Mouse (Mus musculus) heart, postnatal 14 days (tissue): ENCODE measurements around the gene Camkk2. TPM values are rescaled to one million over a fixed set of nuclear protein-coding genes. Genes with fewer than 3 reads are reported as not detected.

Experiments
- DNase-seq, 2 experiments: peaks; one replicate each; pipeline ENCODE4 v3.0.0; 2021 to 2022
- intact Hi-C: fragments of 180-260 bp; cut with DNase I; formaldehyde crosslinking; loops from one replicate; pipeline ENCODE4 v1.15.1; 2025
- total RNA-seq, 2 experiments: library from RNA; stranded (reverse); gene quantifications; 2 replicates each; pipeline ENCODE4 v1.2.3; 2021

Camkk2 gene
- total RNA-seq, 2 experiments from 2014 or later: 11.4 to 11.7 TPM

DNA sequence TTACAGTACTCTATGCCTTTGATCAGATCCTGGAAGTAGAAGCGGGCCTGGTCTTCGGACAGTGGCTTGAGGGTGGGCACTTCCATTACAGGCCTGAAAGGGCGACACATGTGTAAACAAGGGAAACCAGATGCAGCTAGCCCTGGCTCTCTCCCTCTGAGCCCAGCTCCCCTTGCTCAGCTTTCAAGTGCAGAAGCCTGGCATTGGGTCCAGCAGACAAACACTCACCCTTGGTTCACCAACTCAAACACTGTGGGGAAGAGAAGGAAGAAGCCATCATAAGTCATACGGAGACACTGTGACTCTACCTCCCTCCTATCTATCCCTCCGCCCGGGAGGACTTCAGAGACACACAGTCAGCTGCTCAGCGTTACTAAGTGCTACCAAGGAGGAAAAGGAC is 31.3 kb downstream of the Camkk2 start:
- no peak for DNase-seq
- intact Hi-C loops: no loop called here

DNA sequence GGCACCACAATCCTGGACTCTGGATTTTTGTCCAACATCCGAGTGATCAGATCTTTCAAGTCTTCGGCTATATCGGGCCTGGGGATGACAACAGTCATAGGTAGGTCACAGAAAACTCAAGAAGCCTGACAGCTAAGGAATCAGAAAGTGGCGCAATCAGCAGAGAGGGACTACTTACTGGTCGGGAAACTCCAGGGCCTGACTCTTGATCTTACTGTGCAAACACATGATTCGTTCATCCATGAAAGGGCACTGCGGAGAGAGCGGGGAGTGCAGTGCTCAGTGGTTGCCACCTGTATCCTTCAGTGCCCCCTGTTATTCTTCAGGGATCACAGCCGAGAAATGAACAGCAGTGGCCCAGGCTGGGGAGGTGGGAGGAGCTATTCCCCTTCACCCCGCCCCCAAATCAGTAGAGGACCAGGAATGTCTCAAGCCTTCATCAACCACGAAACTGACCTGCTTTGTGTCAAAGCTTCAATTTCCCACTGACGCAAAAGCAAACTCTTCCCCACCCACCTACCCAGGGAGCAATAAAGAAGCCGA is 35.3 kb downstream of the Camkk2 start:
- no peak for DNase-seq
- intact Hi-C loops: no loop called here

DNA sequence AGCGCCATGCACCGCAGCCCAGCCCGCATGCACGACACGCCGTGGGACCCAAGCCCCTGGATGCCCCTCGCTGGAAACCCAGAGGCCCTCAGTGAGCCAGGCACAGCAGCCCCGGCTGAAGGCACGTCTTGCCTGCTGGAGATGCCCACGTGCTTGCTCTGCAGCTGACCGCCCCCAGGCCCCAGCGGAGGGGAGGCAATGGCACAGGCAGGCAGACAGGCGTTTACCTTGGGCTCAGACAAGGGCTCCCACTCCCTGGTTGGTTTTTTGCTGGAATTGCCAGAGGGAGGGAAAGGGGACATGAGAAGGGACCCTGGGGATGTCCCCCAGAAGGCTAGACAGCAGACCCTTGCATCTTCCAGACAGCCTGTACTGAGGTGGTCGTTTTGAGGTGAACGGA is 42.4 kb downstream of the Camkk2 start:
- no peak for DNase-seq
- intact Hi-C loops: no loop called here

DNA sequence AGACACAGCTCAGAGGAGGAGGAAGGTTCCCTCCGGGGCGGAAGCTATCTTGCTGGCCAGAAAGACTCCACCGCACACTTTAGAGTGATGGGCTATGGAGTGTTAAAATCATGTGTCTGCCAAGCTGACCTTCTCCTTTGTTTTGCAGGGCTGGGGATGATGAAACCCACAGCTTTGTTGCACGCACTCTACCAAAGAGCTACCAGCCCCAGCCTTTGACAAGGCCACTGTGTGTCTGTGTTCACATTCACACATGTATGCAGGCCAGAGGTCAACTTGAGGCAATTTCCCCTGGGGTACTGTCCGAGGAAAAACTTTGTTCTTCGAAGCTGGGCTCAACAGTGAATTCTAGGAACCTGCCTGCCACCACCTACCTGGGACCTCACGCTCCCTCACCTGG is 43.4 kb downstream of the Camkk2 start:
- intact Hi-C loops: no loop called here

DNA sequence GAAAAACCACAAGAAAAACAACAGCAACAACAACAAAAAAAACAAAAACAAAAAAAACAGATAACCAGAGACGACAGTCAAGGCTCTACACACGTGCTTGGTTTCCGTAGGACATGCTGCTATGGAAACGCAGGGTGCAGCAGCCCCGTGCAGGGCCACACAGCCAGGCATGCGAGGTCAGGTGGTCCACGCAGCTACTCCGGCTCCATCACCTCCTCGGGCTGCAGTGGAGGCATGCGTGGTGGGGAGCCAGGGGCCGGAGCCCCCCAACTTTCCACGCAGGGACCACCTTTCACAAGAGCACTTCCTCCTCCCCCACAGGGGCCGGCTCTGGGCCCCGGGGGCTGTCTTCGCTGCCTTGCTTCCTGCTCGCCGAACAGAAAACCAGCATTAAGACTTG is 45.3 kb downstream of the Camkk2 start:
- intact Hi-C loops: no loop called here
- no peak for DNase-seq

More for the DNA sequence above, 43.4 kb downstream of the Camkk2 start:
- no peak for DNase-seq

DNA sequence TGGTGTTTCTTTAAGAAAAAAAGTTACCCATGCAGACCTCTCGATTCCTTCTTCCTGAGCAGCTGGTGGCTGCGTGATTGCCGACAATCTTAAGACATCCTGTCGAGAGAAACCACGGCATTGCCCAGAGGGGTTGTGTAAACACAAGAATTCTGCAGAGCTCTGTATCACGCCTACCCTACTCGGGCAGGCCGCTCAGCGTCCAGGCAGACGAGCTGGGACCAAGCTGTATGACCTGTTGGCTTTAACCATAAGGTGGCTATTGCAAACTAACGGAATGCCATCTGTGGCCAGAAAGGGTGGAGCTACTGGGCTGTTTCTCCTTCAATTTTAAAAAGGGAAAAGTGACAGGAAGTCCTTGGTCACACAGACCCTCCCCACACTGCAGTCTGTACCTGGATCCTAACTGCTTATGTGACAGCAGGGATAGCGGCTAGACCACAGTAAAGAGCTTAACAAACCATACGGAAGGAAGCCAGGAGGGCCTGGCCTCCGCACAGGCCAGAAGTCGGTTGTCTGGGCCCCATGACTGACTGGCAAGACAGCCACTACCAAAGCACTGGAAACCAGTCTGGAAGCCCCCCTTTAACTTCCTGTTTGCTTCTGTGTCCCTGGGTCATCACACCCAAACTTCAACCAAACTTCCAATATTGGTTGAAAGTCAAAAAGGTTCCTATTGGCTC is 47.1 kb downstream of the Camkk2 start:
- DNase-seq: peak; percentile 24 to 48
- intact Hi-C loops: no loop called here

DNA sequence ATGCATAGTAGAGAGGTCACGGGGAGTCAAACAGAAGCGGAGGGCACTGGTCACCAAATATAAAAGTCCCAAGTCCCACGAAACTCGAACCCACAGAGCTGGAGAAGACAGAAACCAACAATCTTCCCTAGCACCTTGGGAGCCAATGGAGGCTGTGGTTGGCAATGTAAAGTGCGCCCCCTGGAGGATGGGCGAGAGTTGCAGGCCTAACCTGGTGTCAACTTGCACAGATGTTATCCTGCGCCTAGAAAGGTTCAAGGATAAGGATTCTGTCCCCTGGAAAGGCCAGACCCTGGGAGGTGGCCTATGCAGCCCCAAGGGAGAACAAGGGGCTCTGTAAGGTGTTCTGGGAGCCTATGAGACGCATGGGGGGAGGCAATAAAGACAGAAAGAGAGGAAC is 47.9 kb downstream of the Camkk2 start:
- intact Hi-C loops: no loop called here
- DNase-seq: peak; percentile 70 to 78

DNA sequence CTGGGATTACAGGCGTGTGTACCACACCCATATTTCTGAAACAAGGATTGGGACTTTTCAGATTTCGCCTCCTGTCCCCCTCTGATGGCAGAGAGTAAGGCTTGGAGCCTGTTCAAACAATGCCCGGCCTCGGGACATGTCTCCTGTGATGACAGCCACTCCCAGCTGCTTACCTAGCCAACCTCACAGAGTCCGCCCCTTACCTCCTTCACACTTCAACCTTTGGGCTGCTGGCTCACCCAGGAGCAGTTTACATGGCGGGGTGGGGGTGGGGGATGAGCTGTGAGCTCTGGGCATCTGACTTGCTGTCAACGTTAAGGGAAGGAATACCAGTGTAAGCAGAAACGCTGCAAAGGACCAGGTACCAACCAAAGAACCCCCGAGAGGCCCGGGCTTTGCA is 48.4 kb downstream of the Camkk2 start:
- no peak for DNase-seq
- intact Hi-C loops: no loop called here

DNA sequence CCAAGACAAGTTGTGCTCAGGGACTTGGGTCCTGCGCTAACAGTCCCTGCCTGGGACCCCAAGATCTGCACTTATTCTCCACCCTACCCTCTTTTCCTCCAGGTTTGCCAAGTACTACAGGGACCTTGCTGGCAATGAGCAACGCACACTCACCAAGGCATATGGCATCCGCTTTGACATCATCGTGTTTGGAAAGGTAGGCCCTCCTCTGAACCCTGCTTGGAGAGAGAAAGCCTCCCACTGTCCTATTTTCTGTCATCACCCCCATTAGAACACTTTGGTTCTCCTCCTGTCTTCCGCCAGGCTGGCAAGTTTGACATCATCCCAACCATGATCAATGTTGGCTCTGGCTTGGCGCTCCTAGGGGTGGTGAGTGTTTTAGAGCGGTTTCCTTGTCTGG is 52.1 kb downstream of the Camkk2 start:
- DNase-seq: no peak
- intact Hi-C loops: loop anchor here (5.0 kb wide), 1 partner anchor 305 kb away; the partner anchor contains the start of gene Anapc7

DNA sequence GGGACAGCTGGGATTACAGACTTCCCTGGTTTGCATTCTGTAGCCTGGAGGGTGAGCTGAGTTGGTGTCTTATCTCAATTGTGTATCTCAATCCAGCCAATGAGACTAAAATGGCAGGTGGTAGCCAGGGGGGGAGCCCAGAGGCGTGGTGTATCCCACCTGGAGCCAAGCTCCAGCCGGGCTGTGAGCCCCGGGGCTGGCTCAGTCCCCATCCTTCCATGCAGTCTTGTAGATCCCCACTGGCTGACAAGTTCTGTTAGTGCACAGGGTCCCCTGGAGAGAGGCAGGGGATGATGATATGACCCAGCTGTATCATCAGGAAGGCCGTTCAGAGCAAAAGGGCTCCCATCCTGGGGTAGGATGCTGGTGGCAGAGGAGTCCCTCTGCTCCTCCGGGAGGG is 52.6 kb downstream of the Camkk2 start:
- intact Hi-C loops: loop anchor here (5.0 kb wide), 1 partner anchor 304 kb away; the partner anchor contains the start of gene Anapc7
- no peak for DNase-seq

DNA sequence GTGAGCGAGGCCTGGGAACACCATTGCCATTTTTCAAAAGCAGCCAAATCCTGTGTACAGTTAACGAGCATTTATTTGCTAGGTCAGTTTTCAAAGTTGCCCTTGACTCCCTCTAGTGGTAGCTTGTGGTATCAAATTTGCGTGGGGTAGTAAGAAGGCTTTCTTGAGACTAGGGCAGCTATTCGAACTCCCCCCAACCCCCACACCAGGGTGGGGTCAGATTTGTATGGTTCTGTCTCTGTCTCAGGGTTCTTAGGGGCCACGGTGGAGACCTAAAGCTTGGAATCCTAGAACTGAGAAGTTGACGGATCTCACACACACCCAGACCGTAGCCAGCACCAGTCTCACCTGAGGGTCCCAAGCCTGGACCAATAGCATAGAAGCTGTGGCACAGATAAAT is 53.1 kb downstream of the Camkk2 start:
- peak; percentile 57 to 82 for DNase-seq
- intact Hi-C loops: loop anchor here (5.0 kb wide), 1 partner anchor 304 kb away; the partner anchor contains the start of gene Anapc7

DNA sequence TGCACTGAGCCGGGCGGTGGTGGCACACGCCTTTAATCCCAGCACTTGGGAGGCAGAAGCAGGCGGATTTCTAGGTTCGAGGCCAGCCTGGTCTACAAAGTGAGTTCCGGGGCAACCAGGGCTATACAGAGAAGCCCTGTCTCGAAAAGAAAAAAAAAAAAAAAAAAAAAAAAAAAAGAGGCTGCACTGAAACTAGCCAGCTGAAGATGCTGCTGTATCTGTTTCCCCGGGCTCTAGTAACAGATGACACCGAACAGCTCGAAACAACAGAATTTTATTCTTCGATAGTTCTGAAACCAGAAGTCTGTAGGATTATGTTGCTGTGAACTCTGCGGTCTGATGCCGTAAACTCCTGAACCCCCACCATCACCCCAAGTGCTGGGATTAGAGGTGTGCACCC is 53.8 kb downstream of the Camkk2 start:
- no peak for DNase-seq
- intact Hi-C loops: loop anchor here (5.0 kb wide), 1 partner anchor 303 kb away; the partner anchor contains the start of gene Anapc7

DNA sequence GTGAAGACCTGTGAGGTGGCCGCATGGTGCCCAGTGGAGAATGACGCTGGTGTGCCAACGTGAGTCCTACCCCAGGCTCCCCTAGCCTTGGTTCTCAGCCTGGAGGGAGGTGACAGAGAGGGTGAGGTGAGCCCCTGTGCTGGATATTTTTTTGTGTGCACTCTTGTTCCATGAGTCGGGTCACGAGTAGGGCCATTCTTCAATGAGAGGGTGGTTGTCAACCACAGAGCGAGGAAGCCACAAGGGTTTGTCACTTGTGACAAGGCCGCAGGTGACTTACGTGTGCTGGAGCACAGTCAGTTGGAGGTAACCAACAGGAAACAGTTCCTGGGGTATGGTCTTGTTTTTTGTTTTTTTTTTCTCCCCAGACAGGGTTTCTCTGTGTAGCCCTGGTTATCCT is 60.0 kb downstream of the Camkk2 start:
- intact Hi-C loops: no loop called here

DNA sequence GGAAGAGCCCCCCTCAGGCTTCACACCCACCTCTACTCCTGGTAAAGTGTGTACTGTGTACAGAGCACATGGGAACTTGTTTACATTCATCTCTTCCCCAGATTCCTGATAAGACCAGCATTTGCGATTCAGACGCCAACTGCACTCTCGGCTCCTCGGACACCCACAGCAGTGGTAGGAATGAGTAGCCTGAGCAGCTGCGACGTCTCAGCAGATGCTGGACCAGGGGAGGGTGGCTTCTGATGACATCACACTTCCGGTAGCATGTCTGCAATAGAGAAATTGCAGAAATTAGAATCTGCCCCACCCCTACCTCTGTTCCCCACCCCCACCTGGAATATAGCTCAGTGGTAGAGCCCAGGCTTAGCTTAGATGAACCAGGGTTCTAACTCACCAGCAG is 60.8 kb downstream of the Camkk2 start:
- intact Hi-C loops: no loop called here

More for the DNA sequence above, 60.0 kb downstream of the Camkk2 start:
- DNase-seq: no peak

DNA sequence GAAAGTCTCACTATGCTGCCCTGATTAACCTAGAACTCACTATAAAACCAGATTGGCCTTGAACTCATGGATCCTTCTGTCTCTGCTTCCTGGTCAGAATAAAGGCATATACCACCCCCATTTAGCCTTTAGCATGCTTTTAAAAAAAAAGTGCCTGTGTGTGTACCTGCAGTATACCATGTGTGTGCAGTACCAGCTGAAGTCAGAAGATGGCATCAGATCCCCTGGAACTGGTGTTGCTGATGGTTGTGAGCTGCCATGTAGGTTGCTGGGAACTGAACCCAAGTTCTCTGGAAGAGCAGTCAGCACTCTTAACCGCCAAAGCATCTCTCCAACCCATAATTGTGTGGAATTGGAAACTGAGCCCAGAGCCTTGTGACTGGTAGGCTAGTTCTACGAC is 62.4 kb downstream of the Camkk2 start:
- intact Hi-C loops: no loop called here
- DNase-seq: no peak

More for the DNA sequence above, 60.8 kb downstream of the Camkk2 start:
- no peak for DNase-seq

DNA sequence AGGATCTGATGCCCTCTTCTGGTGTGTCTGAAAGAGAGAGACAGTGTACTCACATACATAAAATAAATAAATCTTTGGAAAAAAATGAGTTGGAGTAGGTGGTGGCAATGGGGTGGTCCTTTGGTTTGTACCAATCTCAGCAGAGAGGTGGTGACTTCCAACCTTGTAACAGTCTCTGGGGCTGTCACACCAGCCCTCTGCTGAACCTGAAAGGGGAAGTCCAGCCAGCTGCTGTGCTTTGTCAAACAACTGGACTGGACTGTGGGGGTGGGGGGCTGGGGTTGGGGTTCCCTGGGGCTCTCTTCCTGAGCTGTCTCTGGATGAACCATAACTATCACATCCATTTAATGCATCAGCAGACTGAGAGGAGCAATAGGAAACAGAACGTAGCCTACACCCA is 63.5 kb downstream of the Camkk2 start:
- DNase-seq: no peak
- intact Hi-C loops: no loop called here

DNA sequence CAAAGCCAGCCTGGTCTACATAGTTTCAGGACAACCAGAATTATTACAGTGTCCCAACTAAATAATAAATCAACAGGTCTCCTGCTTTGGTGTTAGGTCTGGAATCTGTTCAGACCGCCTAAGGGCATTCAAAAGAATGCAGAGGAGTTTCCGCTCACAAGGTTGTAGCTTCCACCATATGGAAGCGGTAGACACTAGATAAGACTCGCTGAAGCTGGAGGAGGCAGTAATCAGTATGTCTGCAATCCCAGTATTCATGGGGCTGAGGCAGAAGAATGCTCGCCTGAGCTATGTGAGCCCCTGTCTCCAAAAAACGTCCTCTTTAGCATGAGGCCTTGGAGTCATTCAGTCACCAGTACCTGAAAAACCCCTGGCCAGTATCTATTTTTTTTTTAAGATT is 70.4 kb downstream of the Camkk2 start:
- DNase-seq: no peak
- intact Hi-C loops: loop anchor here (5.0 kb wide), 1 partner anchor 62 kb away; no protein-coding TSS in a partner anchor

DNA sequence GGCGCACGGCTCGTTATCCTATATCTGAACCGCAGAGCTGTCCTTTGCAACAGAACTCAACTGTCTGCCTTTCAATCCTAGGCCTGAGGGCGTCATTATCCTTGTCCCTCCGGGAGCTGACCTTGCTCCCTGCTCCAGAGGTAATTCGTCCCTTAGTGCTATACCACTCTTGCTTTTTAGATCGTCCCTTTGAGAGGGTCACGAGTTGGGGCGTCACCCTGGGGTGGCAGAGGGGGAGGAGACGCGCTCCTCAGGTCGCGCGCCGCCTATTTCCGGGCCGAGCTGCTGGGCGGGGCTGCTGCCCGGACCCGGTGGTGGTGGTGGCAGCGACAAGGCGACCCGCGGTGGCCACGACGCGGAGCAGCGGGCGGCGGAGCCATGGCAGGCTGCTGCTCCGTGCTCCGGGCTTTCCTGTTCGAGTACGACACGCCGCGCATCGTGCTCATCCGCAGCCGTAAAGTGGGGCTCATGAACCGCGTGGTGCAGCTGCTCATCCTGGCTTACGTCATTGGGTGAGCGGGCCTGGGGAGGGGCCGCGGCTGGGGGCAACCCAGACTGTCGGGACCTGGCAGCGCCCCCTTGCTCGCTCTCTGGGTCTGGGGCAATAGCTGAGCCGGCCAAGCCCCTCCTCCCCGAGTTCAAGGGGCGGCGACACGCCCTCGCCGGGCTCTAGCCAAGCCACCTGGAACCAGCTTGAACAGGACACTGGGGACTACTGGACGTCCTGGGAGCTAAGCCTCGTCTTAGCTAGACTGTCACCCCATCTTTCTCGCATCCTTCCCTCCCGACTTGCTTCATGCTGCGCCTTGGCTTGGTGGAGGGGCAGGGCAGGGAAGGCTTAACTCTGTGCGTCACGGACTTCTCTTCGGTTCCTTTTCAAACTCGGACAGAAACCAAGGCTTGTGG is 71.7 kb downstream of the Camkk2 start, which contains the start of gene P2rx4:
TSS of gene P2rx4 (plus strand) at position 269 of the 906 bp plus-strand sequence.
- intact Hi-C loops: loop anchor here (5.0 kb wide), 1 partner anchor 60 kb away; no protein-coding TSS in a partner anchor
- peak; percentile 80 to 82 for DNase-seq

DNA sequence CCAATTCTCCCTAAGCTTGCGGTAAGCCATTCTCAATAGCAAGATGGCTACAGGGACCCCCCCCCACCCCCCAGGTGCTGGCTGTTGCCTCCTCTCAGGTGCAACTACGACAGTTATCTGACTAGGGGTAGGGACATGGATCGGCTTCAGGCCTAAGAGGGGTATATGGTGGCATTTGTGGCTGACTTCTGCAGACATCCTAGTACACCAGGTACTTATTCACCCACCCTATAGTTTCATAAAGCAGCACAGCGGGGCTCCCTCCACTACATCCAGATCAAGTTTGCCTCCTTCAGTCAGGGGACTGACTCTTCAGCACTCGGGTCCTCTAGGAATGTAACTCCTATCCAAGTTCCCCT is 72.3 kb downstream of the Camkk2 start:
- DNase-seq: no peak
- intact Hi-C loops: loop anchor here (5.0 kb wide), 1 partner anchor 60 kb away; no protein-coding TSS in a partner anchor

DNA sequence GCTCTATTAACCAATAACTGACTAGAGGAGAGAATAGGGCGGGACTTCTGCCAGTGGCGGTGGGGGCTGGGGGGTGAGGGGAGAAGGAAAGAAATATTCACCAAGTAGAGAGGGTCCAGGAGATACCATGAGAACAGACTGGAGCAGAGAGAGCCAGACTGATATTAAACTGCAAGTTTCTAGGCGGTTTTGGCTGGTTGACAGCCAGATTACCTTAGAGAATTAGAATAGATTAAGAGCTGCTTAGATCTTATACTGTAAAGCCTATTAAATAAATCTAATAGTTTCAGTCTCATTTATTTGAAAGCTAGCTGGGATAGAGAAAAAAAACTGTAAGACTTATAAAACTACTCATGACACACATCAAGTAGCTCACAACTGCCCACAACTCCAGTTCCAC is 74.0 kb downstream of the Camkk2 start:
- intact Hi-C loops: loop anchor here (5.0 kb wide), 1 partner anchor 58 kb away; no protein-coding TSS in a partner anchor
- DNase-seq: no peak

DNA sequence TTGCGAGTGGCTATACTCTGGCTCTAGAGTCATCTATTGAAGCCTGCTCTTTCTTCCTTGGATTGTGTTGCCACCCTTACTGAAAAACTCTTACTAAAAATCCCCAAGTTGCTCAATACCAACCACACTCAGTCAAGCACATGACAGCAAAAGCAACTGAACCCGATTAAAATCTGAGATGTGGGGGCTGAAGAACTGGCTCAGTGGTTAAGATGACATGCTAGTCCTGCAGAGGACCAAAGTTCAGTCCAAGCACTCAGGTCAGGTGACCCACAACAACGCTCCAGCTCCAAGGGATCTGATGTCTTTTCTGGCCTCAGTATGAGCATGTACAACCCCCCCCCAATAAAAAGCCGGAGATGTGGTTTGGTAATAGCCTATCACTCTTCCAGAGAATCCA is 74.6 kb downstream of the Camkk2 start:
- no peak for DNase-seq
- intact Hi-C loops: no loop called here
